Mouse (Mus musculus): ENCODE measurements at regions not wholly inside any gene's neighbourhood (a gene's known extent, or its start where the extent isn't known, plus 50 kb on each side); places are given as distances from the start of the nearest gene placed in this dataset.

DNA sequence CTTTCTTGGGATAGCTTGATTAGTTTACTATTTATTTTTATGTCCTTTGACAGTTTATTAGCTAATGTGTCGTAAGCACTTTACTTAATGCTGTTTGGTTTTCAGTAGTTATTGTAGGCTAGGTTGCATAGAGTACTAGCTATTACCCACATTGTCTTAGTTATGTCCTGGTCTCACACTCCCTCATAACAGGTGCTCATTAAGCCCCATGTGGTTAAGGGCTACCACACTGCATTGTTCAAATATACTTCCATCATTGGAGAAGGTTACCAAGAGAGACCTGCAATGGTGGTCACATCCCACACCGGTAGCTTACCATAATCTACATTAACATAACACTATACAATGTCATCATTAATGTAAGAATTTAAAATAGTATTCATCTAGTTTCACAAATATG lies 153.3 kb downstream of the Lyplal1 start:
- TF ChIP-seq CTCF (IDR thresholded peaks at IDR 0.05; ENCODE audit: low read depth) (no peak), EP300 (IDR thresholded peaks at IDR 0.05; ENCODE audit: low read depth) (no peak)
